Mouse (Mus musculus) adrenal gland, postnatal 36 days (tissue): ENCODE results near the gene Fga. TPM values are rescaled to one million over a fixed set of nuclear protein-coding genes. Genes with fewer than 3 reads are reported as not detected.

Experiments used
- DNase-seq, 2 experiments: peaks; one replicate each; pipeline ENCODE4 v3.0.0; 2021; ENCODE audit warnings: mixed read lengths in 1 of 2
- total RNA-seq, 2 experiments: library from RNA; stranded (reverse); gene quantifications; 2 replicates each; pipeline ENCODE4 v1.2.3; 2021

The Fga gene
- total RNA-seq, 2 experiments from 2014 or later: 3.8 TPM; not detected in 1

DNA sequence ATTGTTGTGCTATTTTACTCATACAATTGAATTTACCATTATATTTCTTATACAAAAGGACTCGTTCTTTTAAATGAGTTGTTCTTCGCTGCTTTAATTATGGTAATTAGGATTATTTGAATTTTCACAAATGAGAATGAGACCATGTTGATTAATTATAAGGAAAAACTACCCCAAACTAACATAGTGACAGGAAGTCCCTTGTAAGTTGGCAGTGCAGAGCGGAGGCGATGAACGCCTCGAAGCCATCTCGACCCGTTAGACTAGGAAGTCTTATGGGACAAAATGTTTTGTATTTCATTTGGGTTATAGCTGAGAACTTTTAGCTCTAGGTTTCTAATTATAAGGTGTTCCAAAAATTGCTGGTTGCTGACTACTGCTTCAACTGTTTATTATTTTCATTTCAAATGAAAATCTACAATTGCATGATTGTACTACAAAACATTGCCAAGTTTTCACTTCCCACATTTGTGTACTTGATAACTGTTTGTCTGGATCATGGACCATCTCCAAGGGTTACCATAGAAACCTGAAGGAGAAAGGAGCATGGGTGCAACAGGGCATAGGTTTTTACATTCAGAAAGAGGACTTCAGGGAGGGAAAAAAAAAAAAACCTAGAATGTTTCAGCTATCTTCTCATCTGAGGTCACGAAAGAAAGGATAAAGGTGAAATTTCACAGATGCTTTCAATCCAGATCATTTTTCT, 1.8 kb downstream of the Fga start:
- DNase-seq: no peak

DNA sequence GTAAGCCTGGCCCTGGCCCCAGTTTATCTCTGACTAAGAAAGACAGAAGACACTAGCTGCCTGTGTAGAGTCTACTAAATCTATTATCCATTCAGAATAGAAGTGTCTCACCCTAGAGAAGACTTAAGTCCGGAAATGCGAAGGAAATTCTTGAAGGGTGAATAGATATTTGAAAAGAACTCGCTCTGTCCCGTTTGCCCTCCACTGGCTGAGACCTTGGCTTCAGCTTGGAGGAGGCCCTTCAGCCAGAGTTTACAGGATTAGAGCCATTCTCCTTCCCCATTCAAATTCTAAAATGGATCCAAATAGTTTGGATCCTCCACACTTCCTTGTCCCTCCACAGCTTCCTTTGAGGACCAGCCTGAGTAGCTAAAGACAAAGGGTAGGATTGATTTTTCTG, 4.5 kb downstream of the Fga start:
- no peak for DNase-seq

GRCm38 (mm10) chr3:83032746-83033308, 7.0 kb downstream of the Fga start:
- DNase-seq: no peak

- no peak for DNase-seq
Observed at GRCm38 (mm10) chr3:83033801-83034200, 7.9 kb downstream of the Fga start.

DNA sequence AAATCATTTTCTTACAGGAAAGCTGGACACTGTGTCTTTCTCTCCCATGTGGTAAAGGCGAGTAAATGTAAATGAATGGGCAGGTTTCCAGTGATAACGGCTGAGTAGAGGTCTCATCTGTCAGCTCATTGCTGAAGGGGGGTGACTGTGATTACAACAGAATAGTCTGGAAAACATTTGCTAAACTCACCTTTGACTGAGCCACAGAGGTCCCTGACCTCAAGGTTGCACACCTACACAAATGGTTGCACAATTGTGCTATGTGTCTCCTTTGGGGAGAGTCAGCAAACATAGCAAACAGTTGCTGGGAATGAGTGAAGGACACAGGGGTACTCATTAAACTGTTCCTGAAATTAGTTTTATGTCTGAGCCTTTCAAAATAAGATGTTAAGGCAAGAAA, 13.0 kb downstream of the Fga start:
- DNase-seq: no peak

DNA sequence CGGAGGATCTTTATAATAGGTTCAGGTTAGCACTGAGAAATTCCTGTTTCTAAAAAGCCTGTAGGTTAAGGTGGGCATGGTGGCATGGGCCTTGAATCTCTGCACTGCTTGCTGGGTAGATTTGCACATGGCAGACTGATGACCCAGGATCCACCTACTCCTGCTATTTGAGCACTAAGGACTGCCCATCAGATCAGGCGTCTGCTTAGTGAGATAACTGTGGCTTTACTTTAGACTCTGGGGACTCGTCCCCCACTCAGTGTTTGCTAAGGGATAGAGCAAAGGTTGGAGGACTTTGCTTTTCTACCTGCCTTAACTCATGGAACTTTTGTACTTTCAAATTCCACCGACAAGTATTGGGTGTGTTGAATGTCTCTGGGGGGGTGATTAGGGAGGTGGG, 13.8 kb downstream of the Fga start:
- no peak for DNase-seq

GRCm38 (mm10) chr3:83042451-83042850, 16.6 kb downstream of the Fga start:
- no peak for DNase-seq

- DNase-seq: no peak
Observed at GRCm38 (mm10) chr3:83046649-83047048, 20.8 kb downstream of the Fga start.

- no peak for DNase-seq
Observed at GRCm38 (mm10) chr3:83049680-83050079, 23.8 kb downstream of the Fga start, which contains the start of gene Fgb. Gene Fgb (minus strand): TSS chr3:83049863.

DNA sequence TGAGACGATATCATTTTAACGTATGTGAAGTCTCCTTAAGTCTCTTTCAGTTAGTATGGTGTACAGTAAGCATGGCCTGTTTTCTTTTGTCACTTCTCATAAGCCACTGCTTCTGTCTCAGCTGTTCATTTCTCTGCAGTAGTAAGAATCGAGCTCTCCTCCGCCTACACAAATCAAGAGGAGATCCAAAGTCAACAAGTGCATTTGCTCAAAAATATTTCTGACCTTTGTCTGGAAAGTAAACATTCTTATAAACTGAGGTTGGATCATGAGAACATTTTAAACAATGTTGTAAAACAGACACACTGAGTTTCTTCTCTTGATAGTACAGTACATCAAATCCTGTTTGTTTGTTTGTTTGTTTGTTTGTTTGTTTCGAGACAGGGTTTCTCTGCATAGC, 24.8 kb downstream of the Fga start:
- DNase-seq: no peak

- DNase-seq: no peak
Observed at GRCm38 (mm10) chr3:83052102-83052501, 26.2 kb downstream of the Fga start.

- DNase-seq: no peak
Observed at GRCm38 (mm10) chr3:83053126-83053525, 27.2 kb downstream of the Fga start.

GRCm38 (mm10) chr3:83053758-83054157, 27.9 kb downstream of the Fga start:
- DNase-seq: peak; percentile 27 to 45

DNA sequence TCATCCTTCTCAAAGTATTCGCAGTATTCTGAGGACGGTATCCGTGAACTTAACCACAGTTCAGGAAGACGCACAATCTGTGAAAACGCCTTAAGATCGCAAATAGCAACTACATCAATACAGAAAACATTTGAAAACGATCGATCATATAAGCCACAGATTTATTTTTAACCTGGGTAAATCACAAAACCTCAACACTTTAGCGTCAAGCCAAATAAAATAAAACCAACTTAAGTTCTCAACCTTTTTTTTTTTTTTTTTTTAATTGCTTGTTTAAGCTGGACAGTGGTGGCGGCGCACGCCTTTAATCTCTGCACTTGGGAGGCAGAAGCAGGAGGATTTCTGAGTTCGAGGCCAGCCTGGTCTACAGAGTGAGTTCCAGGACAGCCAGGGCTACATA, 28.9 kb downstream of the Fga start:
- DNase-seq: no peak

DNA sequence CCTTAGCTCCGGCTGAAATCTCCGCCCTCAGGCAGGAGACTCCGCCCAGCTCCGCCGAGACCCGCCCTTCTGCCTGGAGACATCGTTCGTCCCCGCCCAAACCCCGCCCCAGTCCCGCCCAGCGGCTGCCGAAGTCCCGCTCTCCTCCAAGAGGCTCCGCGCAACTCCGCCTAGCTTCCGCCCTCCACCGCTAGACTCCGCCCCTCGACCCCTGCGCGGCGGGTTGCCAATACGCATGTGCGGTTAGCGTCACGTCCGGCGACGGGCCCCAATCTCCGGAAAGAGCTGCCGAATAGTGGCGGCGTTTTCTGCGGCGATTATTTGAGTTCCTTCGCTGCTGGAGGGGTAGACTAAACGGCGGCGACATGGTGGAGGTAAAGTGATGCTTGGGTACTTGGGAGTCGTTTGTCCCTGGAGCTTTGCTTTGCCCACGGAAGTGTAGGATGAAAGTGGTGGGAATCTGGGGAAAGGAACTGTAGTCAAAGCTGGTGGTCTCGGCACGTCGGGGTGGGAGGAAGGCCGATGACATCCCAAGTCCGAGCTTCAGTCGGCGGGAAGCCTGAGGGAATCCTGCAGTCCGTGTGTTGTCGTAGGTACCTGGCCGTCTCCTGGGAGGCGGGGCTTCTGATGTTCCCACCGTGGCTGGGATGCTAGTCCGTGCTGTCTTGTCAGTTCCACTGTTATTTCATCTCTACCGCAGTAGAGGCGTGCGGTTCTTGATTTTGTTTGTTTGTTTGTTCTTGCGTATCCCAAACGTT, 29.6 kb downstream of the Fga start, which contains the start of gene Plrg1:
Gene Plrg1 (plus strand): TSS at position 242 of the 758 bp plus-strand sequence.
- DNase-seq: peak; percentile 98 to 99

DNA sequence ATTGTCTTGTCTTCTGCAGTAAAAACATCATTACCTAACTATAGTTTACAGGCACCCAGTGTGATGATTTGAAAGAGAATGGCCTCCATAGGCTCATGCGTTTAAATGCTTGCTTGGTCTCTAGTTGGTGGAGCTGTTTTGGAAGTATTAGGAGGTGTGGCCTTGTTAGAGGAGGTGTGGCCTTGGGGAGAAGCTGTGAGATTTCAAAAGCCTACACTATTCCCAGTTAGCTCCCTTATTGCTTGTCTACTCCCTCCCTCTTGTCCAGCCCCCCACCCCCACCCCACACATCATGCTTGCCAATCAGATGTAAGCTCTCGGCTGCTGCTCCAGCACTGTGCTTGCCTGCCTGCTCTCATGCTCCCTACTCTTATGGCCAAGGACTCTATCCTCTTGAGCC, 31.2 kb downstream of the Fga start:
- DNase-seq: no peak

- DNase-seq: no peak
Observed at GRCm38 (mm10) chr3:83067920-83068319, 42.0 kb downstream of the Fga start.

- DNase-seq: no peak
Observed at GRCm38 (mm10) chr3:83068869-83069268, 43.0 kb downstream of the Fga start.

- no peak for DNase-seq
Observed at GRCm38 (mm10) chr3:83070231-83070630, 44.4 kb downstream of the Fga start.

GRCm38 (mm10) chr3:83076563-83076962, 50.7 kb downstream of the Fga start:
- no peak for DNase-seq

DNA sequence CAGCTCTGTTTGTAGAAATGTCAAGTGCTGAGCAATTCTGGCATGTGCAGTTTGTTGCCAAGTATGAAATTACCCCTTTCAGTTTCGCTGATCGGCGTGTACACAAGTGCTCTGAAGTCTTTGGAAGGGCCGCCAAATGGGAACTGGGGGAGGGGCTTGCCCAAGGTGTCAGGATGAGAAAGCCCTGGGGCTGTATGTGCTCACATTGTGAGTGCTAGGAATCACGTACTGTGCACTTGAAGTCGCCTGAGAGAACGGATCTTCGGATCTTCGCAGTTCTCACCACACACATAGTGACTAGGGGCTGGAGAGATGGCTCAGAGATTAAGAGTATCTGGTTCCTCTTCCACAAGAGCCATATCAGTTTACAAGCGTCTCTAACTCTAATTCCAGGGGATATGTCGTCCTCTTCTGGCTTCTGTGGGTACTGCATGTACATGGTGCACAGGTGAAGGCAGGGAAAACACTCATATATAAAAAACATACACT, 54.7 kb downstream of the Fga start:
- DNase-seq: peak; percentile 58 to 63
